Mouse (Mus musculus): ENCODE data around the gene Gxylt2.

GRCm38 (mm10) chr6:100781644-100782043, 77.1 kb downstream of the Gxylt2 start:
- TF ChIP-seq POLR2A (IDR thresholded peaks at IDR 0.05; ENCODE audit: borderline replicate concordance, low read depth, low read length) (no peak), CTCF (IDR thresholded peaks at IDR 0.05; ENCODE audit: low read depth, low read length) (no peak)

Measured in bone marrow macrophage, adult 2 months (primary cell).